Mouse (Mus musculus) cerebellum, adult 11 months (tissue): Measurements from ENCODE around the gene Rock2.

ENCODE experiments used
- DNase-seq: peaks from one replicate; pipeline ENCODE4 v3.0.0; 2022

Rock2 gene

DNA sequence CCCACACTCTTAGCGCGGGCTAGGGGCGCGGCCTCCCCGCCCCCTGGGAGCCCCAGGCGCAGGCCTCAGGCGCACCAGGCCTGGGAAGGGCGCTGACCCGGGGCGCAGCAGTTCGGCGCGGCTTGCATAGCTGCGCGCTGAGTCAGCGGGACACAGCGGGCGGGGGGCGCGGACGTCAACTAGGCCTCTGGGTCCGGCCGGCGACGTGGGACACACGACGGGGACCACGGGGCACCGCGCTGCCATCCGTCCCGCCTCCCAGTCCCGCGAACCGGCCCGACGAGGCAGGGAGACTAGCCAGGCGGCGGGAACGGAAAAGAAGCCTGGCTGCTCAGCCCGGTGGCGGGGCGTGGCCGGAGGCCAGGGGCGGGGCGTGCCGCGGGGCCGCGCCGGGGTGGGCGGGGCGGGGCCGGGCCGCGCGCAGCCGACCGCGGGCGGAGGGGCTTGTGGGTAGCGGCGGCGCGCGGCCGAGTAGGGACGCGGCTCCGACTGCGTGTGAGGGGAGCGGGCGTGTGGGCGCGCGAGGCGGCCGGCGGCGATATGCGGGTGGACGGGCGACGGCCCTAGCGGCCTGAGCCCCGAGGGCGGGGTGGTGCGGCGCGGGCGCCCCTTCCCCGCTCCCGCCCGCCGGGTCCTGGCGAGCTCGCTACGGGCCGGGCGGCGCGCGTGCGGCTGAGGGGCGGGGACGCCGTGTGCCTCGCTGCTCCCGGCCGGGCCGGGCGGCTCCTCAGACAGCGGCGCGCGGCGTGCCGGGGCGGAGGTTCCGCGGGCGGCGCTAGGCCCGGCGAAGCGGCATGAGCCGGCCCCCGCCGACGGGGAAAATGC is at the start of gene Rock2:
Gene Rock2 (plus strand): TSS at position 500 of the 825 bp plus-strand sequence.
- DNase-seq: peak; percentile 82

DNA sequence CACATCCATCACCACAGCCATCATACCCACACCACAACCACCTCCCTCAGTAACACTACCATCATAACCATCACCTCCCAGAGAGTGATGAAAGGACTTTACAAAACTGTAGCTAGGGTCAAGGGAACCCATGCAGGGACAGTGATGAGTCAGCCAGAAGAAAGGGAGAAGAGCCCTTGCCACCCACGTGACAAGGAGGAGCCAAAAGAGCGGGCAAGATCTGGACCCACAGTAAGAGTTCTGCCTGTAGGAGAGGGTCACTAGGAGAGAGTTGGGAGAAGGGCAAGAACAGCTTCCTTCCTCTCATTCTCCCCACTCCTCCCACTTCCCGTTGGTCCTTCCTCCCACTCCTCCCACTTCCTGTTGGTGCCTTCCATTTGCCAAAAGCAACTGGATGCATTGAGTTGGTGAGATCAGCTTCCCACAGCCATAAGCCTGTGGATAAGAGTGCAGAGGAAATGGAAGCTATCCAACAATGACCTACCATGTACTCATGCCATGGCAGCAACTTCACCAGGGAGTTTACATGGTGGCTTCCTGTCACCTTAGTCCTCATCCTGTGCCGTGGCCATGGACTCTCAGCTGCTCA is 47.4 kb upstream of the Rock2 start:
- DNase-seq: no peak

DNA sequence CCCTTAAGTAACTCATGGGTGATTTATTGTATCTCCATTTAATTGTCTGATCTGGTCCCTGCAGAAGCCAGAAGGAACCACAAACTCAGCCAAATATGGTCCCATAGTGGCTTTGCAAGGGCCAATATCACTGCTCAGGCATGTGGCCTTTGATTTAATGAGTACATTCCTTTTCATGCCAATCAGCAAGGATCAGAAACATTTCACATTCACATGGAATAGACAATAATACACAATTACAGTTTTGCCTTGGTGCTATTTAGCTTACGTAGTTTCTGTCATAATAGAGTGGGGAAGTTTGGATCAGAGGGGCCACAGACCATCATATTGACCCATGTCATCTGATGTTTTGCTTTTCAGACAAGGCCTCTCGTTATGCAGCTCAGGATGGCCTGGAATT is 46.2 kb upstream of the Rock2 start:
- no peak for DNase-seq

DNA sequence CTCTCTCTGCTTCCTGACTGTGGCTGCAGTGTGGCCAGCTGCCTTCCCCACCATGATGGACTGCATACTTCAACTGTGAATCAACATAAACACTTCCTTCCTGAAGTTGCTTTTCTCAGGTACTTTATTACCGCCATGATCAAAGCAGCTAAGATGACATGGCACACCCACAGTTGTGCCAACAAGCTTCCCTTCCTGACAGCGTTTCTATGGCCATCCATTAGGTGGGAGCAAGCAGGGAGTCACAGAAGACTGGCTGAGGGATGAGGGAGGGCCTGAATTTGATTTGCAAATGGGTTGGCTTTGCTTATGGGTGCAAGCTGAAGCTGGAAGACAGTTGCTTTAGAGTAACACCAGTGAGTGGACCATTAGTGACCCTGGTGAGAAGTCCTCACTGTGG is 44.9 kb upstream of the Rock2 start:
- no peak for DNase-seq

DNA sequence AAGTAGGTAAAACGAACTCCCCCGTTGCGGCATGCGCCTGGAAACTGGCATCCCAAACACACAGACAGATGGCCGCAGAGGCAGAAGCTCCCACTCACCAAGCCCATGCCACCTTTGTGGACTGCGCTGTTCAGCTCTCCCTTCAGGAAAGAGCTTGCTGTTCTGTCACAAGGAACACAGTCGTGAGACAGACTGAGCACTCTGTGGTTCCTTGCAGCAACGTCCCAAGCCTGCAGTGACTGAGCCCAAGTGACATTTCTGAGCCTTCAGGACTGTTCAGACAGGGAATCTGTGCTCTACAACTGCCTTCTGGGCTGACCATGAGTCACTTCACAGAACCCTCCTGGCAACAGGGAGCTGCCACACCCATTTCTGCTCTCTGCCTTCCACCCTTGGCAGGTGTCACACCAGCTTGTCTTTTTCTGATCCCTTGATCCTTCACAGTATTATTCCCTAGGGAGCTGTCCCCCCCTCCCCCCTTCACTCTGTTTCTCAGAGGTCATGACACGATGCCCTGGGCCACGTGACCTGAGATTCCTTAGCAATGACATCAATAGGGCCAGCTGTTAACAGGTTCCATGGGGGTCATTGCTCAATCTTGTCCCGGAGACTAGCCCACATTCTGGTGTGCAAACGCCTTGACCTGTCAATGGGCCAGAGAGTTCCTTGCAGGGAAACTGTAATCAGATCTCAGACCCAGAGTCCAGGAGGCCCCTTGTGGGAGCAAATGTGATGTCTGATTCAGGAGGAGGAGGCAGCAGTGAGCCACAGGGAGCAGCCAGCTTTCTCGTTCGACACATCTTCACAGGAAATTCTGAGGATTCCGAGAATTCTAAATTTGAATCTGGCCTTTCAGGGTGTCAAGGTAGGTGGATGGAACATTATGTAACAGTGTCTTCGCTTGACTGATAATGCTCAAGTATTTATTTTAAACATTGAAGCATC is 44.0 kb upstream of the Rock2 start:
- peak; percentile 75 for DNase-seq

DNA sequence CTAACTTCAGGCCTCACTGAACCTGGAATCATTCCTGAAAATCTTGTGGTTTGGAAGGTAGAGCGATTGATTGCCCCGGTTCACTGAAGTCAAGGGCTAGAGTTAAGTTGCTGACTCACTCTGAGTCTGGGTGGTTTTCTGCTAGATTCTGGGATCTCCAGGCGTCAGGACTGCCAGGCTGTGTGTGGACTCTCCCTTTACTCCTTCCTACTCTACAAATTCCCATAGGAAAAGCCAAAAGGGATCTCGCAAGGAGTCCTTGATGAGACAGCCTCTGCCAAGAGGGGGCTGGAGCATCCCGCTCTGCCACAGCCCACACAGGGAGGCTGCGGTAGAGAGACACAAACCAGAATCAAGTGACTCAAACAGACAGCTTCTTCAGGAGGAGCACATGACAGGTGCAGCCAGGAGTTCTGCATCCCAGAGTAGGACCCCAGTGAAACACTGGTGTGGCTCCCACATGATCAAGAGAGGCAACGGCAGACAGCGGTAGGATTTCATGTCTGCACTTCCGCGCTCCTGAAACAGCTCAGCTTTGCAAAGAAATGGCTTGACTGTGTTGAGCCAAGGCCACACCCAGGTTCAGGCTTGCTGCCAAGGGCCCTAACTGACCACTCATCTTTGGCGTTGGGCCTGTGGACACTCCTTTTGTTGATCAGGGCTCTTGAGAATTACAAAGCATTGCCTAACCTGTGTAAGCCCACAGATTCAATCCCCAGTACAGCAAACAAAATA is 41.1 kb upstream of the Rock2 start:
- no peak for DNase-seq

DNA sequence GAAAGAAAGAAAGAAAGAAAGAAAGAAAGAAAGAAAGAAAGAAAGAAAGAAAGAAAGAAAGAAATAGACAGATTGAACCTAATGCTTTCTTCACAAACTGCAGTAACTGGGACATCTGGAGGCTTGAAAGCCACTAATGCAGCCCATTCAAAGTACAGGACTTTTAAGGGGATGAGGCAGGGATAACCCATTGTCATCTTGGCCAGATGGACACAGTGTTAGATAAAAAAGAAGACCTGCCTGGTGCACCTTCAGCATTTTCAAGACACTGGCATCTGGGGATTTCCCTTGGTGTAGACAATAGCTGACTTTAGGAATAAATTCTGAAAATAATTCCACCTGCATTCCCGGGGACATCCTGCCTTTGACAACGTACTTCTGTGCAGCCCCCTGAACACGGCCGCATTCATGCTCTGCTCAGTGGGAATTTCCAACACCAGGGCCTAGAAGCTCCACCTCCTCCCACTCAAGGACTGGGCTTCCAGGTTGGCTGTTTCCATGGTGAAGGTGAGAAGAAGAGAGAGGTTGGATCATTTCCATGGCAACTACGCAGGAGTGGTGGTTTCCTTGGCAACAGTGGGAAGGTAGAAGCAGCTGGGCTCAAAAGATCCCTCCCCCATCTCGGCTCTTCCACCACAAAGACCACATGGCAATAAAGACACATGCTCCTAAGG is 38.9 kb upstream of the Rock2 start:
- peak; percentile 62 for DNase-seq

DNA sequence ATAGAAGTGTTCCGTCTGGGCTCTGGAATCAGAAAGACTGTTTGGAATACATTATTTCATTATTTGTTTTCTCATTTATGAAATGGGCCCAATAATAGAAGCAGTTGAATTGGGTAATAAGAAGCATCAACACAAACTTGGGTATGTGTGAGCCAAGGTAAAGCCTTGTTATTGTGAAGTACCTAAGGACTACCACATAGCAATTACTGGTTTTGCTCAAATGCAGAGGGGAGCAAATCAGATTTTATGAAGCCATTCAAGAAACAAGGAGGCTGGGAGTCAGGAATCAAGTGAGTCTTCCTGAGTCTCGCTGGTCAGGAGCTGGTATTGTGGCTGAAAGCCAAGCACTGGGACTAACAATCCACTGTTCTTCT is 38.4 kb upstream of the Rock2 start:
- no peak for DNase-seq

DNA sequence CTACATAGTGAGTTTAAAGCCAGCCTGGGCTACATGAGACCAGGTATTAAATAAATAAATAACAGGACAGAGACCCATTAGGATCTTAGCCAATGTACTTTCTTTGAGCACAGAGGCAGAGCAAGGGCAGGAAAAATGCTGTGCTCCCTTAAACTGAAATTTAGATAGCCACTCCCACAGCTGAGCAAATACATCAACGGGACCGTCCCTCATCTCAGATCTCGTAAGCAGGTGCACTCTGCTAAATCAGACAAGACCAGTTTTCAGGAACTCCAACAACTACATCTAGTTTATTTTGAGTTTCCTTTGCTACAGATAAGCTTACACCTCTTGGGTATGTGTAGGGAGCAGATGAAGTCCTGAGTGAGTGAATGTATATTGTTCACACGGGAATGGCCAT is 36.6 kb upstream of the Rock2 start:
- no peak for DNase-seq

DNA sequence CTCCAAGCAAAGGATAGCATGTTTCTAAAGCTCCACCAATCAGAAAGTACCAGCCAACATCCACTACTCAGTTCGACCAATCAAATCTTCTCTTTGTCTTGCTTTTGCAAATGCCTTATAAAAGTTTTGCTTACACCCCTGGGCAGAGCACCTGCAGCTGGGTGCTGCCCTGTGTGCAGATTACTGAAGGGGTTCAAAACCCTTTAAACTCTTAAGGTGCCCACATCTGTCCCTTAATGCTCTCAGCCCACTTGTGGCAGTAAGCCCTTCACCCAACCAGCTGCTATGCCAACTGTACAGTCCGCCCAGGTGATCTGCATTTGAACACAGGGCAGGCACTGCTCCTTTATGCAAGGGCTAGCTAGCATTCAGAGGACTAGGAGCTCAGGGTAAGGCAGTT is 34.9 kb upstream of the Rock2 start:
- DNase-seq: no peak

DNA sequence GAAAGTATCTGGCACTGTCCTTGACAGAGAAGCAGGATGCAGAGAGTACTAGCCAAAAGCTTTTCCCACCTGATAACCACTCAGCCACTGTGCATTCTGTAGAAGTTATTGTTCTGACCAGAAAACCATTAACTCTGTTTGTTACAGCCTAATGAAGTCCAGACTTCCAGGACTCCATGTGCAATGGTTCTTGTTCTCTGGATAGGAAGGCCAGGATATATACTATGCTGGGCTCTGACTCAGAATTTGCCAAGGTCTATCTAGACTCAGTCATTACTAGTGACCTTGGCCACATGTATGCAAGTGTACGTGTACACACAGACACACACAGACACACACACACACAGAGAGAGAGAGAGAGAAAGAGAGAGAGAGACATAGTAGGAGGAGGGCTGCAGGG is 34.2 kb upstream of the Rock2 start:
- no peak for DNase-seq

DNA sequence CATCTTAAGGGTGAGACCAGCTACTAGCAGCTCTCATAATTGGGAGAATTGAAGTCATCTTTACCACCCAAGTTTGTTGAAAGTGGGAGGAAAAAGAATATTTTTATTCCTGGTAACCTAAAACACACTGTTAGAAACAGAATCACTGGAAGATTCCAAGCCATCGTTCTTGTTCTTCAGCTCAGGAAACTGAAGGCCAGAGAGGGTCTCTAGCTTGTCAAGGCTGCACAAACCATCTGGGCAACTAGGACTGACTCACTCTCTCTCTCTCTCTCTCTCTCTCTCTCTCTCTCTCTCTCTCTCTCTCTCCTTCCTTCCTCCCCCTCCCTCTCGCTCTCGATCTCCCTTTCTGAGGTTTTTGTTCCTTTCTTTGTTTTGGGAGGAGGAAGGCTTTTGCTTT is 33.7 kb upstream of the Rock2 start:
- no peak for DNase-seq

DNA sequence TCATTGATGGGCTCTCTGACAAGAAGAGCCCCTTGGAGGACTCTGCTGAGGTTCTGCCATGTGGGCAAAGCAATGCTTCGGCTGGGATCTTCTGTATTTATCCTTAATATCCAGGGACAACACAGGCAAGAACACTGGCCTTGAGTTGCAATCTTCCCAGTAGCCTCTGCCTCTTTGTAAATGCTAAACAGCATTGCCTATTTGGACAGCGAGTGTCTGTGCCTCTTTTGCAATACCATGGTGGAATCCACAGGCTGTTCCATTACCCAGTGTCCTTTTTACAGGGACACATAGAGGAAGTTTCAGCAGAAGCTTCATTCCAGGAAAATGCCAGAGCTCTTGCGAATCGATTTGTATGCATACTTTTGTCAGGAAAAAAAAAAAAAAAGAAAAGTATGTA is 30.2 kb upstream of the Rock2 start:
- DNase-seq: no peak

DNA sequence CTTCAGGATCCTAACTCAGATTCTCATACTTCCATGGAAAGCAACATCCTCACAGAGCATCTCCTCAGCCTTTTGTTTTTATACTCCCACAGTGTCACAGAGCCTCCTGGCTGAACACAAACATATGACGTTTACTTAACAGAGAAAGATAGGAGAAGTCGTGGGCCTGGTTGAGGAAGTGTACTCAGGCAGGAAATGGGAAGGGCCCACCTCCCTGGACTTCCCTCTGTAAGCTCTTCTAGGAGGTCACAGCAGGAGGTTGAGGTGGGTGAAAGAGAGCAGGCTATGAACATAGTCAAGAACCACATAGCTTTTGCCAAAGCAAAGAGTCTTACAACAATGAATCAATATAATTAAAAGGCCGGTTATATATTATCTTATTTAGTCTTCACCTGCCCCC is 28.8 kb upstream of the Rock2 start:
- DNase-seq: no peak

DNA sequence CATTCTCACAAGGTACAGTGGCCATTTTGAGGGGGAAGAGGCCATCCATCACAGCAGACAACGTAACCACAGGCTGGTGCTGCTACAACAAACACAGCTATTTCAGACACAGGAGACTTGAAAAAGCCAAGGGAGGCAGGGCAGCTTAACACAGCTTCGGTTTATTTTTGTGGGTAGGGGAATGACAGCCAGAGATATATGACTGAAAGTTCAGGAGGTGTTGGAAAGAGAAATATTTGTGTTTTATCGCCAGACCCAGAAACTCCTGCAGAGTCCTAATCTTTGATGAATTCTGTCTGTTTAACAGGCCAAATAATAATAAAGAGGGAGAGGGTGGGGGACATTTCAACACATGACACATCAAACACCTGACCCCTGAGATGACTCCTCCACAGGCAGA is 28.2 kb upstream of the Rock2 start:
- no peak for DNase-seq

DNA sequence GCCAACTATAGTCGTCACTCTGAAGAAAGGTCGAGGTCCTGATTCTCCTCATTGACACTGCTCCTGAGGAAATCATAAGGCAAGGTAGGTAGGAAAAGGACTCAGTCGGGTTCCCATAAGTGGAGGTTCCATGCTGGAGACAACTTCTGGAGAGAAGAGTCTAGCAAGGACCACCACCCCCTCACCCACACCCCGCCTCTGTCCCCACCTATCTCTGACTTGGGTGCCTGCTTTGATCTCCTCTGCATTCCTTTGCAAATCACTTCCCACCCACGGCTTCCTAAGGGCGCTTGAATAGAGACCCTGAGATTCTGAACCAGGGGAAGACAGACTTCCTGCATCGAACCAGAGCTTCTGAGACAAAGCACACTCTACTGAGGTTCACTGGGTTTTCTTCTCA is 27.4 kb upstream of the Rock2 start:
- no peak for DNase-seq

DNA sequence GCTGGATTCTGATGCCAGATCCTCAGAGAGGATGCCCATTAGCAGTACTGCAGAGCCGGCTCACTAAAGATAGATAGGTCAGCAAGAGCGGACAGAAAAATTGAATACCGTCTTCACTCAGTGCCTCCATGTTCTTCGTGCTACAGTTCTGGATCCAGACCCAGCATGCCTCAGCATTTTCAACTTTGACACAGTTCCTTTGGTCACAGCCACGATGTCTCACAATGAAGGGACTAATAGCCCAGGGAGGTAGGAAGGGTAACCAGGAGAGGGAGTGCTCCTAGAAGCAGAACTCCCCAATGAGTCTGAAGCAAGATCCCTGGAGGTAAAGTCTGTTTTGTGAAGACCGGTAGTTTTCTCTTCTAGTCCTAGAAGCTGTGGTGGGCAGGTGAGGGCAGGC is 26.1 kb upstream of the Rock2 start:
- no peak for DNase-seq

DNA sequence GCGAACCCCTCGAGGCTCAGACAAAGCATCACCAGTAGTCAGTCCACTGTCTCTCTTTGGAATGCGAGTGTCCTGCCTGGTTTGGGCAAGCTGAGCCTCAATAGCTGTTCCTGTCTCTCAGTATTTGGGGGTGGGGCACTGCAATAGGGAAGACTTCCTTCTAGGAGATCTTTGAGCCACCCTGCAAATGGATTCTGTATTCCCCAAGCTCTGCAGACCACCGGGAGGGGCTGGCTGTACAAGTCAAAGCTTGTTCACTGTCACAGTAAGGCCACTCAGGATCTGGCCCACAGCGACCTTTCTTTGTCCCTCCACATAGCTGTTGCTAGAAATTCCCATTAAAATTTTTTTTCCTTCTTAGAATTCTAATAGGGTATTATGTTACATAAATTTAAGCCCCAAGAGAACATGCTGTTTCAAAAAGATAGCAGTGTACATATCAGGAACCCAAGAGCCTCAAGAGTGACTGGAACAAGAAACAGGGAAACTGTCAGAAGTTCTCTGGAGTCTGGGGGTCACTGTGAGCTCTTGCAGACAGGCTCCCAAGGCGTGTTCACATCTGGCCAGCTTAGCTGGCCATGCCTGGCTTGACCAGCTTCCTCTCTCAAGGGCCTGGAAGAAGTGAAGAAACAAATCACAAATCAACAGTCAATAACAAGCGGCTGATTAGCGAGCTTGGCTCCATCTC is 25.5 kb upstream of the Rock2 start:
- no peak for DNase-seq

DNA sequence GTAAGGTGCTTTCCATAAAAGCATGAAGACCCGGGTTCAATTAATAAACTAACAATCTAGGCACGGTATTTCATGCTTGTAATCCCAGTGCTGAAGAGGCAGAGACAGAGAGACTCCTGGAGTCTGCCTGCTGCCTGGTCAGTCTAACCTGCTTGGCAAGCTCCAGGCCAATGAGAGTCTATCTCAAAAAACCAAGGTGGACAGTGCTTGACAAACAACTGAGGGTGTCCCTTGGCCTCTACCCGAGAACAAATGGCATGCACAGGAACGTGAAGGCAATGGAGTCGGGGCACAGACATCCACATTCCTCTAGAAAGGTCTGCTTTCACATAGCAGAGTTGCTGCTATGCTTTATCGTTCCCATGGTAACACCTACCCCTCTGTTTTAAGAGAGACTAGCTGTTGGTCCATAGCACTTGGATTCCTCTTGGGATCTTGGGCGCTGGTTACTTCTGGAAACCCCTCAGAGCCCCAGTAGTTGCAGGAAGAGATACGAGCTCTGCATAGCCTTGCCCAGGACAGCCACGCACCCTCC is 24.8 kb upstream of the Rock2 start:
- DNase-seq: no peak

DNA sequence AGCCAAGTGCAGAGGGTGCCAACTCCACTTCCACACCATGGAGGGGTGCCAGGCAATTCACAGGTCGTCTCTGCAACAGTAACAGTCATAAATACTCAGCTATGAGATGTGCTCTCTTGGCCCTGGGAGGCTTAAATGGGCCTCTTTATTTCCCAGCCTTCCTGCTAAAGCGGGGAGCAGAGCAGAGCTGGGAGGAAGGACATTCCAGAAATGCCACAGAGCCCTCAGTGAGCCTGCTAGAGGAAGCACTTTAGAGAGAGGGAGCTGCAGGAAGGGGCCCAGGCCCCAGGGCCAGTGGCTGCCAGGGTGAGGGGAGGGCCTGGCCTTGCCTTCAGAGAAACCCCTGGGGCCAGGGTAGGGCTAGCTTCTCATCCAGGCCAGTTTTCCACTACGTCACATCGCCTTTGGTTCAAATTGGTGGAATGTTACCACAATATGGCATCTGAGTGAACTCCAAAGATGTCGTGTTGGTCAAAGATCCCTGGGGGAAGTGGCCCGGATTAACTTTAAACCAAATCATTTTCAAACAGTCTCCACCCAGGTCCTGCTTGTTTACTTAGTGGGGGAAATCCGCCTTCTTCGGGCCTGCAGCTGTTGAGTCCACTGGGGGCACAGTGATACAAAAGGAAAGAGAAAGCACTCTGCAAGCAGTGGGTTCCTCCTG is 24.2 kb upstream of the Rock2 start:
- DNase-seq: peak; percentile 62

DNA sequence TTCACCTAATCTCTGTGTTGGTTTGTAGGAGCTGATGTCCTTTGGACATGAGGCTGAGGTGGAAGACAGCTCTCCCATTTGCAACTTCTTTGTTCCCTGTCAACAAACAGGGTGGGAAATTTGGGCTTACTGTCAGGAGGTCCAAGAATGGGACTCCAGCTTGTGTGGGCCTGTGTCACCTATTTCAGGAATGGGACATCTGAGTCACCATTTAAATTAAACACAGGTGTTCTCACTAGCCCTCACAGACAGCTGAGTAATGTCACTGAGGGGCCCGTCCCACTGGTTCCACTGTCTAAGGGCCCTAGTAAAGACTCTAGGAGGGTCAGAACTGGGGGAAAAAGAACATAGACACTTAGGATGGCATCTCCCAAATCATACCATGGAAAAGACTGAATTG is 22.7 kb upstream of the Rock2 start:
- no peak for DNase-seq
